Mouse (Mus musculus): ENCODE results near the gene Bcl7b.

- TF ChIP-seq CTCF (IDR thresholded peaks at IDR 0.05; ENCODE audit: borderline replicate concordance, insufficient read depth, low read depth, low read length): no peak
- TF ChIP-seq POLR2A (IDR thresholded peaks at IDR 0.05; ENCODE audit: borderline replicate concordance, insufficient read depth, low read length): no peak
Observed at GRCm38 (mm10) chr5:135202763-135203162, 34.7 kb downstream of the Bcl7b start.

All from cerebellum, adult 2 months (tissue).